8 mouse cellular contexts compared by ENCODE assay signal in the genomic region with DNA sequence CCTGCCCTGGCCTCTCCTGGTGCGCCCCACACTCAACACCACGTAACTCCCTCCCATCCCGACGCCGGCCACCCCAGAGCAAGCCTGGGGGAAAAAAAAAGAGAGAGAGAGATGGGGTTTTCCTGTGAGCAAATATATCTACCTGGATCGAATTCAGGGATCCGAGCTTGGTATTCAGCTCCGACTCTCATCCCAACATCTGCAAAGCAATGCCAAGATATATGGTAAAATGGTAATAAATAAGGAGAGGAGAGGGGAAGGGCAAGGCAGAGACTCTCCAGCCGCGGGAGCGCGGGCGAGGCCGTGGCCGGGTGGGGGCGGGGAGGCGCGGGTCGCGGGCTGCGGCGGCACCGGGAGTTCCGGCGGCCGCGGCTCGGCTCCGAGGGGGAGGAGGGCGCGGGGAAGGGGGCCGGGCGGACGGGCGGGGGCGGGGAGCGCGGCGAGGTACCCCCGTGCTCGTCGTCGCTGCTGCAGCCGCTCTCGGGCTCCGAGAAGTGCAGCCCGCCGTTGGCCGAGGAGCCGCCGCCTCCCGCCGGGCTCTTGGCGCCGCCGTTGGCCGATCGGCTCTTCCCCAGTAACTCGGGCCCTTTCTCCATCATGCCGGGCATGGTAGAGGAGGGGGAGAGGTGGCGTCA. TPM values are rescaled to one million over a fixed set of nuclear protein-coding genes. Genes with fewer than 3 reads are reported as not detected.
DNase-seq lines count a peak whose midpoint lies in the region; ATAC-seq and TF ChIP-seq lines count a peak whose summit lies in the region.

No protein-coding gene starts in this region.

- H3K36me3 ChIP-seq in forebrain, postnatal 0 days (ENCODE audit: insufficient read depth) = no peaks in the 10 kb centered on the region
- peaks cover 3% of the 10 kb centered on the region; the same call in 1 of the 2 replicates for H3K36me3 ChIP-seq in liver, adult 2 months (ENCODE audit: control insufficient read depth, insufficient read depth, low read length)
- no peaks in the 10 kb centered on the region for H3K36me3 ChIP-seq in neural tube, embryonic 15.5 days

- H3K4me3 ChIP-seq in forebrain, postnatal 0 days (ENCODE audit: low read depth, low read length) = peak overlapping the region; percentile 92
- peak overlapping the region; percentile 100 for H3K4me3 ChIP-seq in liver, adult 2 months (ENCODE audit: insufficient read depth, low read depth, low read length)
- peak overlapping the region; percentile 86 for H3K4me3 ChIP-seq in neural tube, embryonic 15.5 days (replicated peaks)

- peak overlapping the region; percentile 96 for H3K4me2 ChIP-seq in forebrain, postnatal 0 days (ENCODE audit: low read depth)
- peak overlapping the region; percentile 82 for H3K4me2 ChIP-seq in neural tube, embryonic 15.5 days

- H3K9me3 ChIP-seq in forebrain, postnatal 0 days (ENCODE audit: low read length) = no peaks in the 10 kb centered on the region
- no peaks in the 10 kb centered on the region for H3K9me3 ChIP-seq in neural tube, embryonic 15.5 days (replicated peaks)

- no peak for TF ChIP-seq CTCF in forebrain, postnatal 0 days (IDR thresholded peaks at IDR 0.05; ENCODE audit: low read depth)
- no peak for TF ChIP-seq CTCF in liver, adult 2 months (IDR thresholded peaks at IDR 0.05; ENCODE audit: low read depth, low read length)

- H3K79me2 ChIP-seq in liver, adult 2 months (ENCODE audit: control insufficient read depth, insufficient read depth, low read length) = 0 out of 2 replicates have a peak, but pooled peaks cover 2% of the 10 kb centered on the region

- peak overlapping the region; percentile 97 for H3K9ac ChIP-seq in forebrain, postnatal 0 days
- H3K9ac ChIP-seq in liver, adult 2 months (ENCODE audit: low read depth, low read length) = peak overlapping the region; percentile 100
- peak overlapping the region; percentile 98 for H3K9ac ChIP-seq in neural tube, embryonic 15.5 days (replicated peaks)

- no peak for TF ChIP-seq POLR2A in liver, adult 2 months (IDR thresholded peaks at IDR 0.05; ENCODE audit: extremely low read depth, insufficient read depth, low read length)

- peak overlapping the region; percentile 98 for H3K27ac ChIP-seq in forebrain, postnatal 0 days (ENCODE audit: low read depth, low read length)
- peak overlapping the region; percentile 97 for H3K27ac ChIP-seq in liver, adult 2 months (replicated peaks; ENCODE audit: insufficient read depth, low read depth, low read length)
- peak overlapping the region; percentile 99 for H3K27ac ChIP-seq in neural tube, embryonic 15.5 days (replicated peaks)

- 0% methylated on average over 37 of the region's 61 CpGs for WGBS in forebrain, postnatal 0 days
- WGBS in liver, adult 2 months = under 1% methylated on average over 43 of the region's 61 CpGs
- under 1% methylated on average over 53 of the region's 61 CpGs for WGBS in neural tube, embryonic 15.5 days

- no peak for DNase-seq in frontal cortex, postnatal 14 days (ENCODE audit: low spot score in 2 of 2)
- DNase-seq in thymus, postnatal 0 days (ENCODE audit: low spot score) = peak; percentile 27
- no peak for DNase-seq in thymus, postnatal 36 days
- DNase-seq in forebrain, postnatal 0 days = no peak
- DNase-seq in liver, adult 2 months (ENCODE audit: extremely low read depth, low read depth, low spot score) = no peak

- peaks cover 7% of the 10 kb centered on the region for H3K4me1 ChIP-seq in forebrain, postnatal 0 days (ENCODE audit: insufficient read depth)
- H3K4me1 ChIP-seq in liver, adult 2 months (ENCODE audit: control insufficient read depth, insufficient read depth, low read length) = peaks cover 2% of the 10 kb centered on the region
- H3K4me1 ChIP-seq in neural tube, embryonic 15.5 days = peaks cover 25% of the 10 kb centered on the region

- ATAC-seq in frontal cortex, adult (ENCODE audit: low TSS enrichment) = peak; percentile 42; the same call in 1 of the 2 replicates
- peak; percentile 30 for ATAC-seq in forebrain, postnatal 0 days
- ATAC-seq in neural tube, embryonic 15.5 days (ENCODE audit: low FRiP score) = peak; percentile 53; the same call in 1 of the 2 replicates
- no peak for ATAC-seq in erythroid progenitor cell, adult 5-6 weeks (replicated peaks; ENCODE audit: low FRiP score, poor library complexity, severe bottlenecking)

- no peaks in the 10 kb centered on the region for H3K27me3 ChIP-seq in forebrain, postnatal 0 days (ENCODE audit: insufficient read depth, low read length)
- no peaks in the 10 kb centered on the region for H3K27me3 ChIP-seq in liver, adult 2 months (ENCODE audit: control insufficient read depth, insufficient read depth, low read length)
- H3K27me3 ChIP-seq in neural tube, embryonic 15.5 days (replicated peaks) = no peaks in the 10 kb centered on the region

RNA-seq across cellular contexts. Expression of a gene that starts 0.5 kb away (rescaled TPM):
- polyA plus RNA-seq in thymus, postnatal 0 days (2015; fragmentation: Nextera tagmentation; extraction: Ambion mirVana) = 11.5 and 12.2 TPM in 2 replicates
- total RNA-seq in forebrain, postnatal 0 days (2014; rRNA removed) = 30.7 and 32.6 TPM in 2 replicates
- polyA plus RNA-seq in forebrain, postnatal 0 days (2015; fragmentation: Nextera tagmentation; extraction: Ambion mirVana) = 35.3 and 48.0 TPM in 2 replicates
- total RNA-seq in liver, adult 2 months (2014; rRNA removed) = 10.9 and 11.5 TPM in 2 replicates
- 10.5 and 13.7 TPM in 2 replicates for polyA plus RNA-seq in liver, adult 2 months (2012; rRNA removed)
- 36.0 and 38.3 TPM in 2 replicates for polyA plus RNA-seq in neural tube, embryonic 15.5 days (2015; fragmentation: Nextera tagmentation; extraction: Ambion mirVana)
- total RNA-seq in erythroid progenitor cell, adult 5-6 weeks (2015; ENCODE audit: low replicate concordance) = 37.5 and 56.2 TPM in 2 replicates
- 29.3 and 63.0 TPM in 2 replicates for total RNA-seq in erythroid progenitor cell, adult 5-6 weeks (2017; ENCODE audit: low replicate concordance)

RNA-seq across cellular contexts. Expression of a gene that starts 45.0 kb away (rescaled TPM):
- 13.4 and 15.0 TPM in 2 replicates for polyA plus RNA-seq in thymus, postnatal 0 days (2015; fragmentation: Nextera tagmentation; extraction: Ambion mirVana)
- 2.0 and 4.3 TPM in 2 replicates for total RNA-seq in forebrain, postnatal 0 days (2014; rRNA removed)
- 1.2 and 1.5 TPM in 2 replicates for polyA plus RNA-seq in forebrain, postnatal 0 days (2015; fragmentation: Nextera tagmentation; extraction: Ambion mirVana)
- total RNA-seq in liver, adult 2 months (2014; rRNA removed) = 7.3 and 7.5 TPM in 2 replicates
- 3.3 and 3.5 TPM in 2 replicates for polyA plus RNA-seq in liver, adult 2 months (2012; rRNA removed)
- polyA plus RNA-seq in neural tube, embryonic 15.5 days (2015; fragmentation: Nextera tagmentation; extraction: Ambion mirVana) = 1.7 and 5.8 TPM in 2 replicates
- 6.1 and 16.3 TPM in 2 replicates for total RNA-seq in erythroid progenitor cell, adult 5-6 weeks (2015; ENCODE audit: low replicate concordance)
- 9.1 and 16.4 TPM in 2 replicates for total RNA-seq in erythroid progenitor cell, adult 5-6 weeks (2017; ENCODE audit: low replicate concordance)

RNA-seq across cellular contexts. Expression of a gene that starts 53.2 kb away (rescaled TPM):
- 0.49 TPM in 2 replicates for polyA plus RNA-seq in thymus, postnatal 0 days (2015; fragmentation: Nextera tagmentation; extraction: Ambion mirVana)
- total RNA-seq in forebrain, postnatal 0 days (2014; rRNA removed) = 5.6 and 5.7 TPM in 2 replicates
- polyA plus RNA-seq in forebrain, postnatal 0 days (2015; fragmentation: Nextera tagmentation; extraction: Ambion mirVana) = 1.9 and 2.3 TPM in 2 replicates
- total RNA-seq in liver, adult 2 months (2014; rRNA removed) = not detected in 2 replicates
- not detected in 2 replicates for polyA plus RNA-seq in liver, adult 2 months (2012; rRNA removed)
- 4.4 and 4.6 TPM in 2 replicates for polyA plus RNA-seq in neural tube, embryonic 15.5 days (2015; fragmentation: Nextera tagmentation; extraction: Ambion mirVana)
- not detected in 2 replicates for total RNA-seq in erythroid progenitor cell, adult 5-6 weeks (2015; ENCODE audit: low replicate concordance)
- not detected in 2 replicates for total RNA-seq in erythroid progenitor cell, adult 5-6 weeks (2017; ENCODE audit: low replicate concordance)
